Mouse (Mus musculus) MEL (cell line): Measurements from ENCODE around the gene Tspan3.

Experiments
- CTCF ChIP-seq, 3 experiments: IDR thresholded peaks in 2 of 3; conservative IDR thresholded peaks in 1 of 3; 2 replicates each; pipeline ENCODE4 v1.5.1; 2011 to 2012; ENCODE audit warnings: low read length in 3 of 3, low read depth in 2 of 3, mild to moderate bottlenecking in 2 of 3, improper control_type of control experiment in 1 of 3, inconsistent platforms in 1 of 3, mixed read lengths in 1 of 3, moderate library complexity in 1 of 3; ENCODE audit not compliant: control insufficient read depth in 1 of 3, insufficient read depth in 1 of 3, poor library complexity in 1 of 3, severe bottlenecking in 1 of 3
- EP300 ChIP-seq, 2 experiments: IDR thresholded peaks; 2 replicates each; pipeline ENCODE4 v1.6.1; 2011; ENCODE audit warnings: improper control_type of control experiment in 2 of 2, low read length in 2 of 2, low read depth in 1 of 2, mild to moderate bottlenecking in 1 of 2
- ETS1 ChIP-seq: IDR thresholded peaks from 2 replicates; pipeline ENCODE4 v1.6.1; 2012; ENCODE audit warnings: low read depth, mild to moderate bottlenecking, inconsistent platforms, low read length, improper control_type of control experiment, moderate library complexity
- GABPA ChIP-seq: IDR thresholded peaks from 2 replicates; pipeline ENCODE4 v1.6.1; 2012; ENCODE audit warnings: low read depth, mild to moderate bottlenecking, inconsistent platforms, low read length, improper control_type of control experiment, moderate library complexity
- HCFC1 ChIP-seq: IDR thresholded peaks from 2 replicates; pipeline ENCODE4 v1.6.1; 2012; ENCODE audit warnings: low read depth, mild to moderate bottlenecking, inconsistent platforms, low read length, improper control_type of control experiment, moderate library complexity
- MAFK ChIP-seq: IDR thresholded peaks from 2 replicates; pipeline ENCODE4 v1.6.1; 2011; ENCODE audit warnings: low read depth, mild to moderate bottlenecking, low read length, improper control_type of control experiment, borderline replicate concordance
- SIN3A ChIP-seq: IDR thresholded peaks from 2 replicates; pipeline ENCODE4 v1.6.1; 2012; ENCODE audit warnings: low read length, improper control_type of control experiment, inconsistent platforms
- UBTF ChIP-seq: IDR thresholded peaks from 2 replicates; pipeline ENCODE4 v1.6.1; 2012; ENCODE audit warnings: low read depth, mild to moderate bottlenecking, inconsistent platforms, low read length, improper control_type of control experiment, moderate library complexity, borderline replicate concordance; ENCODE audit not compliant: insufficient read depth
- USF1 ChIP-seq: IDR thresholded peaks from 2 replicates; pipeline ENCODE4 v1.6.1; 2014; ENCODE audit warnings: low read depth, mild to moderate bottlenecking, inconsistent platforms, low read length, improper control_type of control experiment, moderate library complexity
- ZMIZ1 ChIP-seq: IDR thresholded peaks from 2 replicates; pipeline ENCODE4 v1.6.1; 2012; ENCODE audit warnings: low read depth, mild to moderate bottlenecking, inconsistent platforms, low read length, improper control_type of control experiment, moderate library complexity
- ZNF384 ChIP-seq: IDR thresholded peaks from 2 replicates; pipeline ENCODE4 v1.6.1; 2012; ENCODE audit warnings: low read depth, mild to moderate bottlenecking, inconsistent platforms, low read length, improper control_type of control experiment

- no peak for TF ChIP-seq MAFK
- TF ChIP-seq CTCF (IDR thresholded peaks at IDR 0.05 in 2 of 3, conservative IDR thresholded peaks at IDR 0.05 in 1 of 3; ENCODE audit: control insufficient read depth in 1 of 3, insufficient read depth in 1 of 3, low read depth in 2 of 3, low read length in 3 of 3, poor library complexity in 1 of 3, severe bottlenecking in 1 of 3): no peak
- TF ChIP-seq EP300 (IDR thresholded peaks at IDR 0.05; ENCODE audit: low read depth in 1 of 2, low read length in 2 of 2): no peak
- no peak for TF ChIP-seq HCFC1
- TF ChIP-seq SIN3A: no peak
- no peak for TF ChIP-seq ETS1
- no peak for TF ChIP-seq UBTF
- no peak for TF ChIP-seq GABPA
- TF ChIP-seq ZMIZ1: no peak
- TF ChIP-seq ZNF384: no peak
- no peak for TF ChIP-seq USF1
Measured at GRCm38 (mm10) chr9:56166161-56166560, 884 bp upstream of the Tspan3 start.
